Mouse (Mus musculus) liver, postnatal 0 days (tissue): Measurements from ENCODE around the gene Tacc2. TPM values are rescaled to one million over a fixed set of nuclear protein-coding genes. Genes with fewer than 3 reads are reported as not detected.

Experiments used
- ATAC-seq: fragments of 200-750 bp; cut with Nextera tagmentation; 2 replicates; pipeline ENCODE4 v1.8.0; 2017; ENCODE audit warnings: mild to moderate bottlenecking, moderate library complexity
- DNase-seq: peaks from one replicate; pipeline ENCODE4 v3.0.0-alpha.2; 2016
- H3K27ac ChIP-seq: fragments of 300-500 bp; sonication (generic); 2 replicates; pipeline ENCODE4 v1.5.1; 2014; ENCODE audit warnings: antibody characterized with exemption, moderate library complexity, mild to moderate bottlenecking, low read depth
- H3K27me3 ChIP-seq: fragments of 300-500 bp; sonication (generic); 2 replicates; pipeline ENCODE4 v1.6.1; 2014; ENCODE audit warnings: low read length, control low read depth, mixed read lengths; ENCODE audit not compliant: insufficient read depth
- H3K36me3 ChIP-seq: fragments of 300-500 bp; sonication (generic); replicated peaks from 2 replicates; pipeline ENCODE4 v1.6.1; 2014; ENCODE audit warnings: mild to moderate bottlenecking, control low read depth, low read length, moderate library complexity, mixed read lengths; ENCODE audit not compliant: insufficient read depth
- H3K4me1 ChIP-seq: fragments of 300-500 bp; sonication (generic); 2 replicates; pipeline ENCODE4 v1.6.1; 2014; ENCODE audit warnings: antibody characterized with exemption, mild to moderate bottlenecking, control low read depth; ENCODE audit not compliant: insufficient read depth
- H3K4me2 ChIP-seq: fragments of 300-500 bp; sonication (generic); 2 replicates; pipeline ENCODE4 v1.6.1; 2014; ENCODE audit warnings: low read depth, mild to moderate bottlenecking, low read length, moderate library complexity, mixed read lengths
- H3K4me3 ChIP-seq: fragments of 300-500 bp; sonication (generic); 2 replicates; pipeline ENCODE4 v1.5.1; 2014; ENCODE audit warnings: low read depth, low read length
- H3K9ac ChIP-seq: fragments of 300-500 bp; sonication (generic); replicated peaks from 2 replicates; pipeline ENCODE4 v1.6.1; 2014; ENCODE audit warnings: mild to moderate bottlenecking, moderate library complexity
- H3K9me3 ChIP-seq: fragments of 300-500 bp; sonication (generic); 2 replicates; pipeline ENCODE4 v1.6.1; 2016; ENCODE audit warnings: mild to moderate bottlenecking, control low read depth, low read length, mixed read lengths
- CTCF ChIP-seq: sonication (generic); IDR thresholded peaks from 2 replicates; pipeline ENCODE4 v1.5.1; 2016; ENCODE audit warnings: antibody characterized with exemption, low read depth
- EP300 ChIP-seq: IDR thresholded peaks from 2 replicates; pipeline ENCODE4 v1.6.1; 2016; ENCODE audit warnings: antibody characterized with exemption, low read depth, mild to moderate bottlenecking
- WGBS: fragments of 180-500 bp; shearing (Covaris S2); extraction: QIAGEN DNeasy Blood & Tissue Kit; methylation state at CpG from one replicate; pipeline ENCODE4 v1.1.7; 2014; ENCODE audit not compliant: insufficient replicate concordance; 5-methylcytosine and 5-hydroxymethylcytosine counted together
- polyA plus RNA-seq: library from polyadenylated mRNA; unstranded; fragments of >200 nt; fragmentation: Nextera tagmentation; extraction: Ambion mirVana; gene quantifications from 2 replicates; pipeline ENCODE4 v1.2.1, GENCODE M21; 2015

Tacc2 gene
- polyA plus RNA-seq, 1 experiment from 2014 or later = 3.5 TPM

DNA sequence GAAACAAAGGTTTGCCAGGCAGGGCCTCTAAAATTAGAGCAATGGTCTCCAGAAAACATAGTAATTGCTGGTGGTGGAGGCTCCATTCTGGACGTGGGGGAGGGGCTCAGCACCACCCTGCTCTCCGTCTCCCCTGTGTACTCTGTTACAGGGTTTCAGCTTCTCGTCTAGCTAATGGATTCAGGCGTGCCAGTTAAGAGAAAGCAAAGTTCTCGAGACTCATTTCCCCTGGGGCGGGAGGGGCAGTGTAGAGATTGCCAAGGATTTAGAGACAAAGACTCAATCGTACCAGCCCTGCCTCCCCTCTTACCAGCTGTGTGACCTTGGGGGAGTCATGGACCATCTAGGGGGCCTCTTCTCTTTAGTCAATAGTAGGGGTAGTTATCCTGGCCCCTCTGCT, 72.0 kb downstream of the Tacc2 start:
- Histone ChIP-seq H3K27me3 (no peaks in the 10 kb centered on the region), H3K4me3 (no peak overlapping the region), H3K4me1 (peaks cover 18% of the 10 kb centered on the region), H3K36me3 (no peaks in the 10 kb centered on the region), H3K4me2 (no peak overlapping the region), H3K9ac (no peak overlapping the region), H3K27ac (no peak overlapping the region), H3K9me3 (no peaks in the 10 kb centered on the region)
- DNase-seq = no peak
- 48% methylated on average over 7 of the region's 7 CpGs for WGBS
- TF ChIP-seq CTCF (no peak), EP300 (no peak)
- ATAC-seq = no peak

GRCm38 (mm10) chr7:130650621-130651020, 73.4 kb downstream of the Tacc2 start:
- ATAC-seq (no peak), DNase-seq (no peak)
- Histone ChIP-seq H3K9me3 (no peaks in the 10 kb centered on the region), H3K4me1 (peaks cover 21% of the 10 kb centered on the region), H3K4me2 (no peak overlapping the region), H3K9ac (no peak overlapping the region), H3K36me3 (no peaks in the 10 kb centered on the region), H3K27ac (no peak overlapping the region), H3K4me3 (no peak overlapping the region), H3K27me3 (no peaks in the 10 kb centered on the region)
- no peak for TF ChIP-seq CTCF
- 84% methylated on average over 5 of the region's 5 CpGs for WGBS

DNA sequence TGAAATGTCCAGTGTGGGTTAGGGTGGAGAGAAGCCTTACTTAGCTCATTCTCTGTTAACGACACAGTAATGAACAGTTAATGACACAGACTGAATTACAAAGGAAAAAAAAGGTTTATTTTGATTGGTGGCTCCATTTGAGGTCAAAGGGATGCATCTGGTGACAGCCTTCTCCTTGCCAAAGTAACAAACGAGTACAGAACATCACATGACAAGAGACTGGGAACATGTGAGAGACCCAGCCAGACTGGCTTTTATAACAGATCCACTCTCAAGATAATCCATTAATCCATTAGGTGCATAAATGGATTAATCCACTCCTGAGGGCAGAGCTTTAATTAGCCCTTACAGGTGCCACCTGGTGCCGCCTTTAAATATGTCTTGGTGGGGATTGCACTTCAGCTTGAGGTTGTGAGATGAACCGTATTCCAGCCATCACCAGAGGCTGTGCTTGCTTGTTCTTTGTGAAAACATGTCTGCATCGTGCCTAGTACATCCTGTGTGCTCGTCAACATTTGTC, 75.9 kb downstream of the Tacc2 start:
- no peak overlapping the region for H3K4me3 ChIP-seq
- H3K27me3 ChIP-seq = no peaks in the 10 kb centered on the region
- TF ChIP-seq CTCF = no peak
- TF ChIP-seq EP300 = no peak
- 77% methylated on average over 6 of the region's 6 CpGs for WGBS
- DNase-seq = no peak
- no peak overlapping the region for H3K9ac ChIP-seq
- H3K27ac ChIP-seq = no peak overlapping the region
- H3K9me3 ChIP-seq = no peaks in the 10 kb centered on the region
- no peak overlapping the region for H3K4me2 ChIP-seq
- H3K4me1 ChIP-seq = peaks cover 13% of the 10 kb centered on the region
- ATAC-seq = no peak
- H3K36me3 ChIP-seq = no peaks in the 10 kb centered on the region

DNA sequence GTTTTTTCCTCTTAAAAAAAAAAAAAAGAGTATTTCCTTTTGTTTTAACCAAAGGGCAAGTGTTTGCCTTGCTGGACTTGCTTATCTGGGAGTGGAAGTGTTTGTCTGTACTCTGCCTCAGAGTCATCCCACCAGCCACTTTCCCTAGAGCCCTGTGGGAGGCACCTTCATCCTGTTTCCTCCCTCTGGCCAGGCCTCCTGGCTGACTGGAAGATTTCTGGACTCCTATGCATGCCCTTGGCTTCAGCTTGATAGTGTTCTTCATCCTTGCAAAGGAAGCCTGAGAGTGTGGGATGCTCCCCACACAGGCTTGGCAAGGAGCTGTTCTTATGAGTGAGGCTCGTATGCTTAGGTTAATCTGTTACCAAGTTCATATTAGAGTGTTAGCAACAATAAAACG, 77.3 kb downstream of the Tacc2 start:
- Histone ChIP-seq H3K9ac (no peak overlapping the region; the same call in 1 of the 2 replicates), H3K4me1 (peaks cover 11% of the 10 kb centered on the region), H3K27me3 (no peaks in the 10 kb centered on the region), H3K4me2 (no peak overlapping the region), H3K27ac (no peak overlapping the region), H3K4me3 (no peak overlapping the region), H3K36me3 (no peaks in the 10 kb centered on the region), H3K9me3 (no peaks in the 10 kb centered on the region)
- DNase-seq (no peak), ATAC-seq (peak; percentile 25; the same call in 1 of the 2 replicates)
- TF ChIP-seq CTCF (no peak), EP300 (no peak)
- WGBS = 38% methylated on average over 2 of the region's 2 CpGs

GRCm38 (mm10) chr7:130656965-130657364, 79.7 kb downstream of the Tacc2 start:
- WGBS = 82% methylated on average over 8 of the region's 8 CpGs
- Histone ChIP-seq H3K36me3 (no peaks in the 10 kb centered on the region), H3K4me2 (no peak overlapping the region), H3K9me3 (no peaks in the 10 kb centered on the region), H3K27me3 (no peaks in the 10 kb centered on the region), H3K27ac (no peak overlapping the region), H3K9ac (no peak overlapping the region), H3K4me3 (no peak overlapping the region), H3K4me1 (peaks cover 11% of the 10 kb centered on the region)
- ATAC-seq = no peak
- DNase-seq = no peak
- TF ChIP-seq EP300 (no peak), CTCF (no peak)

- 34% methylated on average over 13 of the region's 13 CpGs for WGBS
- H3K36me3 ChIP-seq = no peaks in the 10 kb centered on the region
- H3K4me1 ChIP-seq = peaks cover 11% of the 10 kb centered on the region
- DNase-seq = no peak
- H3K27me3 ChIP-seq = no peaks in the 10 kb centered on the region
- no peaks in the 10 kb centered on the region for H3K9me3 ChIP-seq
- no peak overlapping the region for H3K4me3 ChIP-seq
- H3K27ac ChIP-seq = no peak overlapping the region
- TF ChIP-seq CTCF = no peak
- no peak overlapping the region for H3K4me2 ChIP-seq
- H3K9ac ChIP-seq = no peak overlapping the region
- ATAC-seq = no peak
Measured at GRCm38 (mm10) chr7:130657751-130658150, 80.5 kb downstream of the Tacc2 start.

DNA sequence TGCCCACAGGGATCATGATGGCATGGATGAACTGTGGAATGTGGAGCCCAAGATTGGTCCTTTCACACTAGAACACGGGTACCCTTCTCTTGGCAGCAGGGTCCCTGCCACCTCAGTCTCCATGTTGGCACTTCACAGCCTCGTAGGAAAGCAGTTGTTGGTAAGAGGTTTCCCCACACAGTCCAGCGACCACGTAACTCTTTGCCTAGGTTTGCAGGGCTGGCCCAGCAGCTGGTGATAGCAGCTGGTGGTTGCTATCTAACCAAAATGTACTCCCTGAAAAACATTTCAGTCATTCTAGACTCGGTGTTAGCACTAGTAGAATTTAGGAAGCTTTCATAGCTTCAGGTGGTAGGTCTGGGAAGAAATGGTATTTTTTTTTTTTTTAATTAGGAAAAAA, 81.9 kb downstream of the Tacc2 start:
- TF ChIP-seq EP300 (no peak), CTCF (no peak)
- no peak overlapping the region for H3K4me3 ChIP-seq
- no peak for ATAC-seq
- no peaks in the 10 kb centered on the region for H3K36me3 ChIP-seq
- peaks cover 10% of the 10 kb centered on the region for H3K4me1 ChIP-seq
- 80% methylated on average over 5 of the region's 5 CpGs for WGBS
- no peak overlapping the region for H3K27ac ChIP-seq
- H3K9ac ChIP-seq = no peak overlapping the region
- H3K4me2 ChIP-seq = no peak overlapping the region
- DNase-seq = no peak
- H3K27me3 ChIP-seq = no peaks in the 10 kb centered on the region
- no peaks in the 10 kb centered on the region for H3K9me3 ChIP-seq
